Mouse (Mus musculus) testis, adult 2 months (tissue): ENCODE measurements at regions not wholly inside any gene's neighbourhood (a gene's known extent, or its start where the extent isn't known, plus 50 kb on each side); places are given as distances from the start of the nearest gene placed in this dataset.

Experiments used
- CTCF ChIP-seq: fragments of 200-500 bp; IDR thresholded peaks from 2 replicates; pipeline ENCODE4 v1.5.1; 2012; ENCODE audit warnings: low read depth, mild to moderate bottlenecking, inconsistent platforms, low read length, moderate library complexity; ENCODE audit not compliant: control insufficient read depth, insufficient read depth, insufficient replicate concordance
- POLR2A ChIP-seq: fragments of 200-500 bp; IDR thresholded peaks from 2 replicates; pipeline ENCODE4 v1.6.1; 2012; ENCODE audit warnings: low read depth, mild to moderate bottlenecking, inconsistent platforms, low read length, moderate library complexity; ENCODE audit not compliant: control insufficient read depth

GRCm38 (mm10) chr13:60471602-60472001 is 130.1 kb upstream of the Dapk1 start:
- TF ChIP-seq CTCF (no peak), POLR2A (no peak)
